Mouse (Mus musculus) cerebellum, adult 8-10 months (tissue): ENCODE measurements at regions not wholly inside any gene's neighbourhood (a gene's known extent, or its start where the extent isn't known, plus 50 kb on each side); places are given as distances from the start of the nearest gene placed in this dataset.

Experiments
- DNase-seq: peaks from one replicate; pipeline ENCODE4 v3.0.0; 2022

GRCm38 (mm10) chr11:44049253-44049976 lies 148.4 kb upstream of the Adra1b start:
- no peak for DNase-seq

GRCm38 (mm10) chr11:44052481-44052880 lies 151.5 kb upstream of the Adra1b start:
- no peak for DNase-seq

GRCm38 (mm10) chr11:44062446-44062845 lies 161.4 kb upstream of the Adra1b start:
- DNase-seq, result no peak

- no peak for DNase-seq
Observed at GRCm38 (mm10) chr11:44066176-44066575, 165.2 kb upstream of the Adra1b start.

- DNase-seq, result no peak
Observed at GRCm38 (mm10) chr11:44083716-44084115, 182.7 kb upstream of the Adra1b start.

- no peak for DNase-seq
Observed at GRCm38 (mm10) chr11:44086951-44087350, 185.9 kb upstream of the Adra1b start.

GRCm38 (mm10) chr11:44089514-44089913 lies 188.5 kb upstream of the Adra1b start:
- DNase-seq, result no peak

GRCm38 (mm10) chr11:44095280-44095679 lies 194.3 kb upstream of the Adra1b start:
- DNase-seq, result no peak

- DNase-seq, result no peak
Observed at GRCm38 (mm10) chr11:44103188-44103840, 202.3 kb upstream of the Adra1b start.

- no peak for DNase-seq
Observed at GRCm38 (mm10) chr11:44103841-44104191, 202.8 kb upstream of the Adra1b start.

GRCm38 (mm10) chr11:44106231-44106630 lies 205.2 kb upstream of the Adra1b start:
- no peak for DNase-seq

- DNase-seq, result no peak
Observed at GRCm38 (mm10) chr11:44111525-44111924, 210.5 kb upstream of the Adra1b start.

GRCm38 (mm10) chr11:44127088-44127487 lies 226.1 kb upstream of the Adra1b start:
- no peak for DNase-seq

GRCm38 (mm10) chr11:44128481-44128880 lies 227.5 kb upstream of the Adra1b start:
- no peak for DNase-seq

- DNase-seq, result no peak
Observed at GRCm38 (mm10) chr11:44133244-44133643, 232.2 kb upstream of the Adra1b start.

GRCm38 (mm10) chr11:44136024-44136423 lies 235.0 kb upstream of the Adra1b start:
- DNase-seq, result no peak

GRCm38 (mm10) chr11:44142996-44143395 lies 242.0 kb upstream of the Adra1b start:
- no peak for DNase-seq

- no peak for DNase-seq
Observed at GRCm38 (mm10) chr11:44144477-44144876, 243.5 kb upstream of the Adra1b start.

- no peak for DNase-seq
Observed at GRCm38 (mm10) chr11:44146419-44146818, 245.4 kb upstream of the Adra1b start.

GRCm38 (mm10) chr11:44153576-44153975 lies 246.3 kb upstream of the Il12b start:
- DNase-seq, result no peak

GRCm38 (mm10) chr11:44155591-44155990 lies 244.3 kb upstream of the Il12b start:
- DNase-seq, result no peak

GRCm38 (mm10) chr11:44156081-44156480 lies 243.8 kb upstream of the Il12b start:
- DNase-seq, result no peak

GRCm38 (mm10) chr11:44156490-44157345 lies 243.1 kb upstream of the Il12b start:
- no peak for DNase-seq

- DNase-seq, result no peak
Observed at GRCm38 (mm10) chr11:44158236-44158635, 241.6 kb upstream of the Il12b start.
